Mouse (Mus musculus) stomach, postnatal 0 days (tissue): ENCODE data around the gene Hmgb2.

Experiments used
- CTCF ChIP-seq: IDR thresholded peaks from 2 replicates; pipeline ENCODE4 v1.5.1; 2016; ENCODE audit warnings: antibody characterized with exemption, low read depth, mild to moderate bottlenecking, moderate library complexity
- EP300 ChIP-seq: optimal IDR thresholded peaks from 2 replicates; pipeline ENCODE3; 2016; ENCODE audit warnings: antibody characterized with exemption

GRCm38 (mm10) chr8:57533106-57533505 is 21.4 kb downstream of the Hmgb2 start:
- TF ChIP-seq CTCF (no peak), EP300 (no peak)
